Mouse (Mus musculus) gastrocnemius, postnatal 10 days (tissue): ENCODE results near the gene Hpf1. TPM values are rescaled to one million over a fixed set of nuclear protein-coding genes. Genes with fewer than 3 reads are reported as not detected.

Source experiments
- DNase-seq: peaks from one replicate; pipeline ENCODE4 v3.0.0; 2021; ENCODE audit warnings: mixed read lengths
- total RNA-seq, 2 experiments: library from RNA; stranded (reverse); gene quantifications; 2 replicates each; pipeline ENCODE4 v1.2.3; 2021

Gene Hpf1
- total RNA-seq, 2 experiments from 2014 or later: 14.1 to 15.4 TPM

DNA sequence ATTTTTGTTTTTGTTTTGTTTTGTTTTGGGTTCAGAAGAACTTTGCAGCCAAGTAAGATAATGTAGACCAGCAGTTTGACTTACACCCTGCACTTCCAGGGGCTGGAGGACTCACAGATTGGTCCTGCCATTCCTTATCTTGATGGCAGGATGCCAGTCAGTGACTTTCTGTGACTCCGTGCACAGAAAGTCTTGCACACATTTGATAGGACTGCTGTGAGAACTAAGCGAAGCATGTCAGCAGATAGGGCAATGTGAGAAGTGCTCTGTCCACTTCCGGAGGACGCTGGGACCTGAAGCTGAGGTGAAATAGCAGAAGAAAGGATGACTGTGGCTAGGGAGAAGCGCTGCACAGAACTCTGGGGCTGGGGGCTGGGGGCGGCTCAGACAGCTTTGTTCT lies 5.7 kb downstream of the Hpf1 start:
- DNase-seq: no peak

DNA sequence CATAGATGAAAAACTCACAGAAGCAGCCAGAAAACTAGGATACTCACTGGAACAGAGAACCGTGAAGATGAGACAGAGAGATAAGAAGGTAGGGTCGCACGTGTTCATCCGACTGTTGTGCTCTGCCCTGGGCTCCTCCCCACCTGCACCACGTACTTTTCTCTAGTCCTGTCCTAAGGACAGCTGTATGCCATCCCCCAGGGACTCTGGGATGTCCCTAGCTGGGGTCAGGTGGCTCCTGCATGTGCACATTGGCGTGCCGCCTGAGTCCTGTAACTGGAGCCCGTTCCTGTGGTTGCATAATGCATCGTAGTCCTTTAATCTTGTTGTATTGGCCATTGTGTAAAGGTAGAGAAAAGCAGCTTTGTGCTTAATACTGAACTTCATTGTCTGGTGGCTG lies 9.9 kb downstream of the Hpf1 start:
- peak; percentile 34 for DNase-seq

DNA sequence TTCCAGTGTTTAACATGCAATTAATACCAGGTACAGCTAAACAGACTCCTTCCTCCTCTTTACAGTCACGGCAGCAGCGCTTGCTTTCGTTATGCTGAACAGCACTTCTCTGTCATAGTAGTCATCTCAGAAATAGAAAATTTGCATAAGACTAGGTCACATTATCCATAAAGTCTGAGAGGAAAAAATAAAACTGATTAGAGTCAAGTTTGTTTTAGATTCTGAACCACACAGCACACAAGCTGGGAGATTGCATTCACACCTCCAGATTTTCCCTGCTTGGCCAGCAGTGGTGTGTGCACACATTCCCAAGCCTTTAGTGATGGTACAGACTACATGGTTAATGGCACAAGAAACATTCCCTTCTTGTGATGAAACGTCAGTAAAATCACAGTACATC lies 21.9 kb downstream of the Hpf1 start:
- DNase-seq: no peak

- no peak for DNase-seq
Measured at GRCm38 (mm10) chr8:60912554-60912953, 22.3 kb downstream of the Hpf1 start.

- no peak for DNase-seq
Measured at GRCm38 (mm10) chr8:60919069-60919468, 28.9 kb downstream of the Hpf1 start.

- no peak for DNase-seq
Measured at GRCm38 (mm10) chr8:60920176-60920575, 30.0 kb downstream of the Hpf1 start.

- DNase-seq: no peak
Measured at GRCm38 (mm10) chr8:60933617-60934016, 43.4 kb downstream of the Hpf1 start.

DNA sequence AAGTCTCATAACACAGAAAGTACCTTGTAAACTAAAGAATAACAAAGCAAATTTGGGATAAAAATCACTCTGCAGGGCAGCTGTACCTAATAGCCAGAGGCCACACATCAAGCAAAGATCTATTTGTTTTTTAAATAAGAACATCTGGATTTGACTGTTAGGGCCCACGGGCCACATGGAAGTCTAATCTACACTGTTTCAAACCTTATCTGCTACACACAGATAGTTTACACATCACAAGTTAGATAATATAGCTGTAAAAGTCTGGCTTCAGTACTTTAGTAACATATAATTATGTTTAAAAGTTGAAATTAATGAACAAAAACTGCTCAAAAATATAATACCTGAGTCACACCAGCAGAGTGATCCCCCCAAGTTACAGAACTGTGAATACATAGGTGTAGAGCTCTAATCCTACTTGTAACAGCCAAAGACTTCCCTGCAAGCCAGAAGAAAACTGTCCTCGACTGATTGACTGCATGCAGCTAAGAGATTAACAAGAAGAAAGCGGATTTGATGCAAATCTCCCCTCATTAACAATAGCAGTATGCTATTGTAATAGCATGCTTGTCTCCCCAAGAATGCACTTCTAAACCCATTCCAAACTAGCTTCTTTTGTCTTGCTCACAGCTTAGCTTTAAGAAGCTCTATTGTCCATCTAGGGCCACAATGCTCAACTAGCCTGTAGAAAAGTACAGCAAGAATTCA lies 48.7 kb downstream of the Hpf1 start:
- no peak for DNase-seq

DNA sequence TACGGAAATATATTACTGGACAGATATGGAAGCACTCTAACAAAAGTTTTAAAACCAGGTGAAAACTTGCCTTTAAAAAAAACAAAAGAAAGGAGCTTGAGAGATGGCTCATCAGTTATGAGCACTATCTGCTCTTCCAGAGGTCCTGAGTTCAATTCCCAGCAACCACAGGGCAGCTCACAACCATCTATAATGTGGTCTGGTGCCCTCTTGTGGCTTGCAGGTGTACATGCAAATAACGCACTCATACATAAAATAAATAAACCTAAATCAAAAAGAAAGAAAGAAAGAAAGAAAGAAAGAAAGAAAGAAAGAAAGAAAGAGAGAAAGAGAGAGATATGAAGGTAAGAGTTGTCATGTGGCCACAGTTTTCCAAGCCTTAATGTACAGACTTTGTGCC lies 52.6 kb downstream of the Hpf1 start:
- no peak for DNase-seq

DNA sequence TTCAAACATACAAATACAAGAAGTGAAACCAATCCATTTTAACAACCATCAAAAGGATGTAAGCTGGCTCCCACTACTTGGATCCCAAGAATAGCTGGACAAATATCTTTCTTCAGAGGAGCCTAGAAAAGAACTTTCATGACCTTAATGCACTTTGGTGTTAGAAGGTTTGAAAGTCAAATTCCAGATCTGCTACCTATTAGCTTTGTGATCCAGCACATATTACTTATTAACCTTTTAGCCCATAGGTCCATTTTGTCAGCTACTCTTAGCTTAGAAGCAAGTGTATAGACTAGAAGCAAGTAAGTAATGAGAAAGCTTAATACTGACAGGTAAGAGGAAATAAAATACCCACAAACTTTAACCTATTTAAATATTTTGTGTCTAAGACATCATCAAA lies 57.3 kb downstream of the Hpf1 start:
- DNase-seq: no peak

DNA sequence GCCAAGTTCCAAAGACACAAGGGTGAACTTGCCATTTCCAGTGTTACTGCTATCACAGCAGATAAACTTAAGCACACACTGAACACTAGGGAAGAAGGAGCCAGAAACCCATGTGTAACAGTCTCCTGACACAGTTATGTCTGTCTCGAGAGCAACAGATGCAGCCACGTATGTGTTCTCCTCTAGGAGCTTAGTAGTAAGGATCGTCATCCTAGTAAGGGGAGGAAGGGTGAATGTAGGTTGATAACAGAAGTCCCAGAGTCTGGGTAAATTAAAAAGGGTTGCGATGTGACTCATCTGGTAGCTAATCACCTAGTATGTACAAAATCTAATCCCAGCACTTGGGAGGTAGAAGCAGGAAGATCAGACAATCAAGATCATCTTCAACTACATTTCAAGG lies 59.6 kb downstream of the Hpf1 start:
- no peak for DNase-seq

DNA sequence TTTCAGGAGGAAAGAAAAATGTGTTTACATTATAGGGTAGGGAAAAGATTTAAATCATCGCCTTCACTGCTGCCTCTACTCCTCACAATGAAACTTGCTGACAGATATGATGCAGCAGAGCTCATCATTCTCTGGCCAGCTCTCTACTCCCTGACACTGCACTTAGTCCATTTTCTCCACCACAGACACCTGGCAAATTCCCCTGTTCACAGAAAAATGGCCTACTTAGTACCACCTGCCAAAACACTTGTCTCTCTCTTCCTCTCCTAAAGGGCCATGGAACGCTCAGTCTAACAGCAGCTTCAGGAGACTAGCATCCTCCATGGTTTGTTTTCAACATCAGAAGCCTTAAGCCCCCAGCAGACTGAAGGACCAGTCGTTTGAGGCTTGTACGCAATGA lies 61.1 kb downstream of the Hpf1 start:
- no peak for DNase-seq

GRCm38 (mm10) chr8:60951757-60952156 lies 61.5 kb downstream of the Hpf1 start:
- DNase-seq: no peak

DNA sequence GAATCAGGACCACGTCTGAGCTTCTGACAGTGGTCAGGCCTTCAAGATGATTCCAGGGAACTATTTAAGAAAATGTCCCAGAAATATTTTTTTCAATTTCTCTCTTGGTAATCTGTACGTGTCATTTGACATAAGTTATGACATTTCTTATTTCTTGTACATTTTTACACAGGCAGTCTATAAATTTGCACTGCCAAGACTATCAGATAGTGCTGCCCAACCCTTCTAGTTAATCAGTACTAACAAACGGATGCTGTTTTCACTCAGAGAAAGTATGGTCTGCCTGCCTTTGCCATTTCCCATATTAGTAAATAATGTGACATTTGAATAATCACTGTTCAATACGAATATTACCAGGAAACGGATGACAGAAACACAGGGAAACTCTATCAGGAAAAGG lies 62.6 kb downstream of the Hpf1 start:
- no peak for DNase-seq

DNA sequence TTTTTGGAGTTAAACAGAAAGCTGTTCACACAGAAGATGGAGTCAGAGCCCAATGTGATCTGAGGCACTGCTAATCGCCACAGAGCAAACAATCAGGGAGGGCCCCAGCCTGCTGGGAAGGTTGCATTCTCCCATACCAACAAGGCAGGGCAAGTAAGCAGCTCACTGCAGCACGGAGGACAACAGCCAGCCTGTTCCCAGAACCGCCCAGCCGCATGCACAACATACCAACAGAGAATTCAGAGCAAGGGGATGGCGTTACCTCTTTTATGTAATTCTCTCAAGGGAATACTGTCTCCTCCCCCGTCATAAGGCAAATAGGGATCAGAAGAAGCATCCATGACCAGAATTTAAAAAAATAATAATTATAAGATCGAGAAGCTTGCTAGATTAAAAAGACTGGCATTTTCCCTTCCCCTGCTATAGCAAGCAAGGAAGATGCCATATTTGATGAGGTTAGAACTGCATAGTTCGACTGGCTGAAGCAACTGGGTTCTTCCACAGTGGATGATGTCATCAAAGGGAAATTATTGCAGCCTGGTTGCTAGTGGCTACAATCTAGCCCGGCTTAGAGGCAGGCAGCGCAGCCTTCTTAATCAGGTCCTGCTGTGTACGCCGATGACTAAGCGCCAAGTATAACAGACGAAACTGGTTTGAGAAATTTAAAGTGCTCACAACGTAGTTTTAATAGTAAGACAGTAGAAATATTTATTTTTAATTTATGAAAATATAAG lies 64.2 kb downstream of the Hpf1 start:
- peak; percentile 34 for DNase-seq

DNA sequence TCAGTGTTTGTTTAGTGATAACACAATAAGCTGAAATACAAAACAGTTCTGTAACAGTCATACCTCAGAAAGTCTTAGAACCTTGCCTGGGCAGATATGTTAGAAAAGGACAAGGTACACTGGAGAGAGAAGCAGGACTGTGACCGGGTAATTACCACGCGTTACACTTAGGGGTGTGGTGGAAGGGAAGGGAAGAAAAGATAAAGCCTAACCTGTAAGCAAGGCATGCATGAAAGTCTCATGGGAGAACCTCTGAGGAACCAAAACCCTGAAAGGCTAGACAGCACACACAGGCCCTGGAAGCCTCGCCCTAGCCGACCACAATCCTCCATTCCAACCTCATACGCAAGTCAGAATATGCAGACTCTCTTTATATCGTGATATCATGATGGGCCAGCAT lies 66.6 kb downstream of the Hpf1 start:
- DNase-seq: no peak

Other genes starting within 250 kb of the Hpf1 start
- gene Clcn3, start 92.9 kb downstream of the Hpf1 start, total RNA-seq: 10 to 100 TPM; 17.9 to 20.8 TPM
- 1 to 10 TPM; 5.5 to 8.9 TPM for gene Nek1, start 102.8 kb downstream of the Hpf1 start, total RNA-seq